Mouse (Mus musculus): ENCODE data around the gene Gm42791.

Gene Gm42791

GRCm38 (mm10) chr5:148867766-148868165, 127.2 kb downstream of the Gm42791 start:
- DNase-seq: peak; percentile 45

GRCm38 (mm10) chr5:148867171-148867570, 127.8 kb downstream of the Gm42791 start:
- DNase-seq: no peak

GRCm38 (mm10) chr5:148866571-148866970, 128.4 kb downstream of the Gm42791 start:
- DNase-seq: peak; percentile 17 to 41

DNA sequence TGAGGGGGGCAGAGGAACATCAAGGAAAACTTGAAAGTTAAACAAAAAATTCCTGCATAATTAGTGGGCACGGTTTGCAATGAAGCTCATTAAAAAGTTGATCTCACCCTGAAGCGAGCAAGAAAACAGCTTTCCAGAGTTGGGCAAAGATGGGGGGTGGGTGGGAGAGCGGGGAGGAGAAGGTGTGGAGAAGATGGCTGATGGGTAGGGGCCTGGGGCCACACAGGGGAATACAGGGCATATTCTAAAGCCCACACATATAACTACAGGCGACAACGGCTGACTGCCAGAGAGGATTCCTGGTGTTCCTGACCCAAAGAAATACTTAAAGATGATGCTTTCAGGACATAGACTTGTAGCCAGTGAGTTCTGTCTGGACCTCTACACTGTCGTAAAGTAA, 131.5 kb downstream of the Gm42791 start:
- no peak for DNase-seq

- no peak for DNase-seq
Measured at GRCm38 (mm10) chr5:148862853-148863252, 132.1 kb downstream of the Gm42791 start.

DNA sequence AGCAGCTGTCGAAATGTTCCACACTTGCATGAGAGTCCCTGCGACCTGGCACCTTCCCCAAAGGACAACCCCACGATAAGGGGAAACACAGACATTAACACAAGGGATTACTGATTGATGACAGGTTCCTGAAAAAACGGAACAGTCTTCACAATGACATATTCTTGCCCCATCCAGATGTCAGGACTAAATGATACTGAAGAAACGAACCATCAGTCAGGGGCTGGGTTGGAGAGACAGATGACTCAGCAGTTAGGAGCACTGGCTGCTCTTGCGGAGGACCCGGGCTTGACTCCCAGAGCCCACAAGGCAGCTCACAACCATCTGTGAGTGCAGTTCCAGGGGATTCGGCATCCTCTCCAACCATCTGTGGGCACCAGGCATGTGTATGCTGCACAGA, 132.8 kb downstream of the Gm42791 start:
- DNase-seq: no peak

DNA sequence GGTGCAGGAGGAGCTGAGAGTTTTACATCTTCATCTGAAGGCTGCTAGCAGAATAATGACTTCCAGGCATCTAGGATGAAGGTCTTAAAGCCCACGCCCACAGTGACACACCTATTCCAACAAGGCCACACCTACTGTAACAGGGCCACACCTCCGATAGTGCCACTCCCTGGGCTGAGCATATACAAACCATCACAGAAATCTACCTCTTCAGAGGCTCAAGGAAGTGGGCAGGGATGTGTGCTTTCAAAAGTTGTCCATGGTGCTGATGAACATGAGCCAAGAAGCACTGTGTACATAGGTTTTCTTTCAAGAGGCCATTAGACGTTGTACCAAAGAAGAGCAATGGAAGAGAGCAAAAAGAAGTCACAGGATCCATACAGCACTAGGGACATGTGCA, 137.4 kb downstream of the Gm42791 start:
- DNase-seq: no peak

GRCm38 (mm10) chr5:148855047-148855446, 139.9 kb downstream of the Gm42791 start:
- no peak for DNase-seq

DNA sequence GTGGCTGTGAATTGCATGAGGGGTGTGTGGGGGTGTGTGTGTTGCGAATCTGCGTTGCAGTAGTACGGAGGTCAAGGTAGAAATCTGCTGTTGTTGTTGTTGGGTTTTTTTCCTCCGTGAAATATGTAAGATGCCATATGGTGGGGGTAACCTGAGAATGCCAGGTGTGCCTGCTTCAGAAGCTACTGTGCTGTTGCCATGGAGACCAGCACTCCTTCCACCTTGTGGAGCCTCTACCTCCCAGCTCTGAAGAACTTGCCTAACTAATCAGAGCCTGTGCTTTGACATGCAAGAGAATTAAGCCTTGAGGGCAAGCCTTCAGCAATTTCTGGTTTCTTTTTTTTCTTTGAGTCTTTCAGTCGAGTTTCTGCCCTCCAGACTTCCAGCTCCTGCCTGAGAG, 140.8 kb downstream of the Gm42791 start:
- no peak for DNase-seq

GRCm38 (mm10) chr5:148849516-148849915, 145.4 kb downstream of the Gm42791 start:
- no peak for DNase-seq

- no peak for DNase-seq
Measured at GRCm38 (mm10) chr5:148847032-148847431, 147.9 kb downstream of the Gm42791 start.

All from thymus, postnatal 36 days (tissue).